Mouse (Mus musculus): ENCODE data around the gene Cebpg.

DNA sequence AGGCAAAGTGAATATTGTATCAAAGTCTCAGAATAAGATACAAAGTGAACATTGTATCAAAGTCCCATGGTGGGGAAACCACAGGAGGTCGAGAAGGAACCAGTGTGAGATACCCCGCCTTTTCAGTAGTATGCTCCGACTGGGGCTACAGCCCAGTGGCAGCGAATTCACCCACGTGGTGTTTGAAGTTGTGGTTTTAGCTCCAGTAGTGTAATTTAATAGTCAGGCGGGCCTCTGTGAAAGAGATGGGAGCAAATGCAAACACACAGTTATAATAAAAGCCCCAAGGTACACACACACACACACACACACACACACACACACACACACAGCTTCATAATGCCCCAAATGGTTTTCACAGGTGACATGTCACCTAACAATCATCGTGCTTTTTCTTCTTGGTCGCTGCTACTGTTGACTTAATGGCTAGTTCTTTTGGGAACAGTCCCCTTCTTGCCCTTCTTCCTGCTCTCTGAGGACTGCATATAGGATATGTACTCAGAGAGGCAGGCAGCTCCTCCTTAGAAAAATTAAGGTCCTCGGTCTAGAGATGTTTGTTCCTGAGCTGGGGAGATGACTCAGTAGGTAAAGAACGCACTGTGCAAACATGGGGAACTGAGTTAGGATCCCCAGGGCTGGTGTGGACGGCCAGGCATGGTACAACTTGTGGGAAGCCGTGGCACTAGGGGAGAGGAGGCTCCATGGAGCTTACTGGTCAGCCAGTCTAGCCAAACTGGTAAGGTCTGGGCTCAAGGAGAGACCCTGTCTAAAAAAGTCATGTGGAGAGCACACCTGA is 28.4 kb upstream of the Cebpg start:
- TF ChIP-seq GATA1 (IDR thresholded peaks at IDR 0.05; ENCODE audit: borderline replicate concordance, low read length) (no peak), FLI1 (IDR thresholded peaks at IDR 0.05; ENCODE audit: low read length) (no peak)
